Mouse (Mus musculus): Measurements from ENCODE around the gene Shroom1. TPM values are rescaled to one million over a fixed set of nuclear protein-coding genes. Genes with fewer than 3 reads are reported as not detected.
A peak's percentile ranks its signal among the peaks of the same experiment; 100 is the strongest.
"Not testable (repeated sequence)": the region's sequence is repeated elsewhere in the genome, so short reads cannot be mapped to it uniquely, and the experiment has no call there.

Gene Shroom1
- under 1 TPM; 0.49 to 0.81 TPM for total RNA-seq (2021)
- long read RNA-seq, experiment 1 = 0 reads
- long read RNA-seq, experiment 2, partial matches to known transcripts = 0 of 1 reads
- long read RNA-seq, experiment 2, other reads (novel, unspliced or antisense) = 1 of 1 reads

DNA sequence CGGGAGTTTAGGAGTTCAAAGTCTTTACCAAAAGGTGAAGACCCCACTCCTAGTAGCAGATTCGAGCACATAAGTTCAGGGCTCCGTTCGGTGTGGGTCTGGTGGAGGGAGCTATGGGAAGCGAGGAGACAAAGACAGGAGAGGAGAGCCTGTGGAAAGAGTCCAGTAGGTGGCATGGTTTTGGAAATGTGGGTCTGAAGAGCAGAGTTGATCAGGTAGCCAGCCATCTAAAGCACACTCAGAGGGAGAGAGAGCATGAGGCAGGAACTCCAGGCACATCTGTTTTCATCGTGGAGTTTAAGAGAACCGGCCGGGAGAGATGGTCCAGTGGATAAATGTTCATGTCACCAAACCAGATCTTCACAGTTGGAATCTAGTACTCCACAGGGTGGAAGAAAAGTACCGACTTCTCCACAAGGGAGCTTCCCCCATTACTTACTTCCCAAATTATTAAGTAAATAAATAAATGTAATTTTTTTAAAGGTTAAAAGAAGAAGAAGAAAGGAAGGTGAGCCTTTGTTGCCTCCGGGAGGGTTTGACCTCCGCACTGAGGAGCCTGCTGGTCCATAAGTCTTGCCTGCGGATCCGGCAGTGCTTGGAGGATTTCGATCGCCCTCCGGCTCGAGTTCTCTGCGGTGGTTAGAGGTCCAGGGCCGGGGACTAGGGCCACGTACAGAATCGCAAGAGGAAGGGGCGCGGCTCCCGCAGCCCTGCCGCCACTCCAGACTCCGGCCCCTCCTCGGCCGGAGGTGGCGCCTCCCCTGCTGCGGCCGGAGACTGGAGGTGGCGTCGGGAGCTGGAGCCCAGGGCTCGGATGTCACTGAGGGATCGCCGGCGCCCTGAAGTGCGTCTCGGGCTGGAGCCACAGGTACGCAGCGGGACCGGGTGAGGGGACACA, at the start of gene Shroom1, which contains the start of gene Gm10447:
Shroom1 (plus strand) TSS at position 732 of the 898 bp plus-strand sequence.
Gm10447 (minus strand) TSS at position 637 of the 898 bp plus-strand sequence.
- peak in 1 of 2 experiments; percentile 45 for DNase-seq (ENCODE audit: low spot score in 2 of 2)

DNA sequence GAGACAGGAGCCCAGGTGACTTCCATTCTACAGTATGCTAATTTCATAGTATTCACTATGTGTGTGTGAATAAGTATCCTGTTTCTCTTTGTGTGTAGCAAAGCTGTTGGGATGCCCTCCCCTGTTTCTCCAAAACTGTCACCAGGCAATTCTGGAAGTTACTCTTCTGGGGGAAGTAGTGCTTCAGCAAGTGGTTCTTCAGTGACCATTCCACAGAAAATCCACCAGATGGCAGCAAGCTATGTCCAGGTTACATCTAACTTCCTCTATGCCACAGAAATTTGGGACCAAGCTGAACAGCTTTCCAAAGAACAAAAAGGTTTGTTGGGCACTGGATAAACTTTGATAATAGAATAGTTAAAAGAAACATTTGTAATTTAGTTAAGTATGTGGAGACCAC, 45.3 kb upstream of the Shroom1 start:
- no peak for DNase-seq (ENCODE audit: low spot score in 2 of 2)

DNA sequence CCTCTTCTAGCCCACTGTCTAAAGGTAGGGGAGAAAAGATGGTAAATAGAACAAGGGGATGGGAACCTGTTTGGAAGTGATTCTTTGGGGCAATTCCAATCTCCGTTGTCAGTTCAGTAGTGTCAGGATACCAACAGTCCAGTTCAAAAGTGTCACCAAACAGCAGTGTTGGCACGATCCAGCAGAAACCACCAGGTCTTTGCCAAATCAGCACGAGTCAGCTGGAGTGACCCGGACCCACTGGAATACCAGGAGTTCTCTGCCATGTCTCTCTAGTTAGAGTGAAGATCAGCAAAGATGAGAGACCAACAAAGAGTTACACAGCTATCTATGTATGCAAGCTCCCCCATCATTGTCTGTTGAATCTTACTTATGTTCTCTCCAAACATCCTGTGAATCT, 43.1 kb upstream of the Shroom1 start:
- DNase-seq (ENCODE audit: low spot score in 2 of 2) = no peak

DNA sequence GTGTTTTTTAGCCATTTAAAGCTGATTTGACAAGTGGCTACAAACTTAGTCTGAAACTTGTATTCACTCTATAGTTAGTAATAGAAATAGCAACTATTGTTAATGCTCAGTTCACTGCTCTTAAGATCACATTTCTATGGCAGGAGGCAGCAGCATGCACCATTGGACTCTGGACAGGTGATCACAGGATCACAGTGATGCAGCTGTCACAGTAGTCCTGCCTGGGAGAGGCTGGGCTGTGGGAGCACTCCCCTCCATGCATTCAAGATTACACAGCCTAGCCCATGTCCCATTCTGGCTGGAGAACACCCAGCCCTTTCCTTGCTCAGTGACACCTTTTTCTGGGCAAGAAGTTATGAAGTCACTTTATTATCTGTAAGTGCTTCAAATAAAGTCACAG, 39.0 kb upstream of the Shroom1 start:
- no peak for DNase-seq (ENCODE audit: low spot score in 2 of 2)

DNA sequence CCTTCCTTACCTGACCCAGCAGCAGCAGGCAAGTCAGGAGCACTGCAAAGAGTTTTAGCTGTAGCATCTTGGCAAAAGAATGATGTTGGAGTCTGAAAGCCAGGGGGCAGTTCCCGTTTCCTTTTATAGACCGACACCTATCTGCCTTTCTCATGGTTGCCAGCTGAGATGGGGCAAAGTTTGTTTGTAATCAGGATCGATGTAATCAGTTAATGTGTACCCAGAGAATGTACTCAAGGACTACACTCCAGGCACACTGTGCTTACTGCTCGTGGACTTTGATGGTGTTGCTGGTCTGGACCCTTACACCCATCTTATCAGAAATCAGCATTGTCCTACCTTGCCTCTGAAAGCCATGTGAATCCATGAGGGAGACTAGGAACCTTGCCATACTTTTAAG, 34.0 kb upstream of the Shroom1 start, which contains the start of gene Leap2:
Leap2 (minus strand) TSS at position 135 of the 400 bp plus-strand sequence.
- DNase-seq (ENCODE audit: low spot score in 2 of 2) = no peak

DNA sequence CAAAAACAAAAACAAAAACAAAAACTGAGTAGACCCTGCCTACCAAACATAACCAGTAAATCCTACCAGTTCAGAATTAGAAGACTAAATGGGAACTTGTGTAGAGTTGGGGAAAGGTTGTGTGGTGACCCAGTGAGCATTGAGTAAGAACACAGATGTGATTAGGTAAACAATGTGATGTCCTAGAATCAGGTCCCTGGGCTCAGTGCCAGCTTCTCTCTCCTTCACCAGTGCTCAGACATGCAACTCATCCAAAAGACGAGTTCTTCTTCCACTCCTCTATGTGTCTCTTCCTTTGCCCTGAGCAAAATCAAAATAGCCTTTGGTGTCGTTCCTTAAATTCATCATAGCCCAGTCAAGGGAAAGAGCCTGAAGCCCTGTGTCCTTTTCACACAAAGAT, 32.2 kb upstream of the Shroom1 start:
- no peak for DNase-seq (ENCODE audit: low spot score in 2 of 2)

DNA sequence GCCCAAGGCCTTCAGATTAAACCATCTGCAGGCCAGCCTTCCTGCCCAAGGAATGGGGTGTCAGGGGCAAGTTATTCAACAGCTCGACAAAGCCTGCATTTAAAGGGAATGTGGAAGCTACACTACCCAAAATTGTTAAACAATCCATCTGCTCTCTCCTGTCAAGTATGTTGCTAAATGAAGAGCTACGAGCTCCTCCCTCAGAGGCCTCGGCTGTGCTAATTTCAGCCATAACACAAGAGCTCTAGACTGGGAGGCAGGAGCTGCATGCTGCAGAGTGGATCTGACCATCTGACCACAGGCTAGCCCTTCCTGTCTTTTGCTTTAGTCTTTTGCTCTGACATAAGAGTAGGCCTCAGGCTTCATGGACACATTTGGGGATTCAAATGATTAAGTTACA, 31.8 kb upstream of the Shroom1 start:
- DNase-seq (ENCODE audit: low spot score in 2 of 2) = no peak

DNA sequence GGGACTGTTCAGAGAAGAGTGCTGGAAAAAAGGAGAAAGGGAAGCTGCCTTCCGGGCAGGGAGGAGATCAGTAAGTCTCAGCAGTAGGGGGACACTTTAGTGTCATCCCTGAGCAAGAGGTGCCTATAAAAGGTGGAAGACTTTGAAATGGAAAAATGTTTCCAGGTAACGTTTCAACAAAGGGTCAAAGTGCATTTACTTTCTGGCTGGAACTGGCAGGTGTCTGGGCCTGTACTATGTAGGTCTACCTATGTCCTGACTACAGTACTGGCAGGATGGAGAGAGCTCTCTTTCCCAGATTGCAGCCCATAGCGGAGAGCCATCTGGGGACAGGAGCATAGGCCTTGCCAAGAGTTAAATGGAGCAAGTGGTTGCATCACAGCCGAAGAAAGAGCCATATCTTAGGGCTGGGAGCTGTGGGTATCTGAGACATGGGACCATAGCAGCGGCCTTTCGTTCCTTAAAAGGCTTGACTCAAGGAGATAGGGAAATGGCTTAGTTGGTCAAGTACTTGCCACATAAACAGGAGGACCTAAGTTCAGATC, 31.2 kb upstream of the Shroom1 start:
- no peak for DNase-seq (ENCODE audit: low spot score in 2 of 2)

DNA sequence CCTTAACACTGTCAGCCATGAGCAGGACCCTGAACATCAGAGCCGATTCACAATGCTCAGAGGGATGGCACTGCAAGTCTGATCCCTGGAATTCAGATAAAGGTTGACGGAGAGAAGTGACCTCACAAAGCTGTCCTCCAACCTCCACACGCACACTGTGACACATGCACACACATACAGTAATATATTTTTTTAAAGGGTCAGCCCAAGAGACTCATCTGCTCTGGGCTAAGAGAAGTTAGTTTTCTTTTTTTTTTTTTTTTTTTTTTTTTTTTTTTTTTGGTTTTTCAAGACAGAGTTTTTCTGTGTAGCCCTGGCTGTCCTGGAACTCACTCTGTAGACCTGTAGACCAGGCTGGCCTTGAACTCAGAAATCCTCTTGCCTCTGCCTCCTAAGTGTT, 30.1 kb upstream of the Shroom1 start:
- not testable (repeated sequence) for DNase-seq (ENCODE audit: low spot score in 2 of 2)

DNA sequence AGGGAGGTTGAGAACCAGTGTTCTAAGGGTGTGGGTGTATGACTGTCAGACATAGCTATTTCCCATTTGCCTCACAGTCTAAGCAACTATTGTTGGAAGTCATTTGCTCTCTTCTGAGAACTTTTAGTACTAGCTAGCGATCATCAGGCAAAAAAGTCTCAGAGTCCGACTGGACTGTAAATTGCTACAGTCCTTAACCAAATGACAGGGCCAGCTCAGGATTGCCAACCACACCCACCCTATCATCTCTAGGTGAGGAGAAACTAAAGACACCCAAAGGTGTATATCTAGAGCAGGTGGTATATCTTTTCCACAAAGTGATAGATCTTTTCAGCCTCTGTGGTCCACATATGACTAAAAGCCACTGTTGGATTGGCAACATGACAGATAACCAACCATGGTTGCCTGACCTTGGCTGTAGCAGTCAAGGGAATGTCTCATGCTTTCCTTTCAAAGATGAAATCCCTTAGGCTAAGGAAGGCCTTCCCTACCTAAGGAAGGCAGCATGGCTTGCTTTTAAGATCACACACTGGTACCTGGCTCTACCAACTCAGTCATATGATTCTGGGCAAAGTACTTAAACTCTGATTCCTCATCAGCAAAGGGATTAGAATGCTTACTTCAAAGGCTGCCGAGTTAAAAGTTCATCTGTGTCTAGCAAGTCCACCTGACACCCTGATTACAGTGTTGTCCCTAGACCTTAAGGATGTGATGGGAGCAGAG, 28.9 kb upstream of the Shroom1 start:
- no peak for DNase-seq (ENCODE audit: low spot score in 2 of 2)

DNA sequence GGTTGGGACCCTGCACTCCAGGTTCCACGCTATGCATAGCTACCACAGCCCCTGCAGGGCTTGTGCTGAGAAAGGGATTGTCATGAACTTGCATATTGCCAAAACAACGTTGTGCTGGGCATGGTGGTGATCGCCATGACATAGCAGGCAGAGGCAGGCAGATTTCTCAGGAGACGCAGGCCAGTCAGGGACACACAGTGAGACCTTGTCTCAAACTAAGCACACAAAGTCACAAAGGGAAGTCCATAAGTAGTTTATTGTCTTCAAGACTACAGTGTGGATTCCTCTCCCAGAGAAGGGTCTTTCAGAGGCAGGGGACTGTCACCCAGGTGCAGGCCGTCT, 28.3 kb upstream of the Shroom1 start:
- no peak for DNase-seq (ENCODE audit: low spot score in 2 of 2)

DNA sequence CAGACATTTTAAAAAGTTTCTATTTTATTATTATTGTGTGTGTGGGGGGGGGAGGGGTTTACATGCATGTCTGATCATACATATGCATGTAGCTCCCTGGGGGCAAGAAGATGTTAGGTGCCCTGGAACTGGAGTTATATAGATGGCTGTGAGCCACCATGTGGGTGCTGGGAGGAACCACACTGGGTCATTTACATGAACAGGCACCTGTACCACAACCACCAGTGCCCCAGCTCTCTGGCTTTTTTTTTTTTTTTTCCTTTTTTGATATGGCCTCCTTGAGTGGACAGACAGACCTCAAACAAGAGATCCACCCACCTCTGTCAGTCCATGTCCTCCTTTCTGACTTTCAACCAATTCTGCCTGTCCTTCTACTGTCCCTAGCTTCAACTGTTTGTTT, 27.8 kb upstream of the Shroom1 start:
- DNase-seq (ENCODE audit: low spot score in 2 of 2) = no peak

DNA sequence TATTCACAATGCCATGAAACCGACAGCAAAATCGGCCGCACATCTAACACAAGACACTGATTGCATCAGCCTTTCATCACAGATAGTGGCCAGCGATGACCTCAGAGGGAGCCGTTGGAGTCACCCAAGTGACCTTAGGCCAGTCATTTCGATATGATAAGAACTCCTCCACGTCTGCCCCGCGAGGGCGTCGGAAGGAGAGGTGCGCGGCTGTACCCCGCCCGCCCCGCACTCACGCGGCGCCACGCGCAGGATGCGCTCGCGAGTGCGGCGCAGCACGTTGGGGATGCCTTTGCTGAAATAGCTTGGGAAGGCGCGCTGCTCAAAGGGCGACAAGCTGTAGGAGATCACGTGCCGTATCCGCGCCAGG, 26.7 kb upstream of the Shroom1 start:
- no peak for DNase-seq (ENCODE audit: low spot score in 2 of 2)

DNA sequence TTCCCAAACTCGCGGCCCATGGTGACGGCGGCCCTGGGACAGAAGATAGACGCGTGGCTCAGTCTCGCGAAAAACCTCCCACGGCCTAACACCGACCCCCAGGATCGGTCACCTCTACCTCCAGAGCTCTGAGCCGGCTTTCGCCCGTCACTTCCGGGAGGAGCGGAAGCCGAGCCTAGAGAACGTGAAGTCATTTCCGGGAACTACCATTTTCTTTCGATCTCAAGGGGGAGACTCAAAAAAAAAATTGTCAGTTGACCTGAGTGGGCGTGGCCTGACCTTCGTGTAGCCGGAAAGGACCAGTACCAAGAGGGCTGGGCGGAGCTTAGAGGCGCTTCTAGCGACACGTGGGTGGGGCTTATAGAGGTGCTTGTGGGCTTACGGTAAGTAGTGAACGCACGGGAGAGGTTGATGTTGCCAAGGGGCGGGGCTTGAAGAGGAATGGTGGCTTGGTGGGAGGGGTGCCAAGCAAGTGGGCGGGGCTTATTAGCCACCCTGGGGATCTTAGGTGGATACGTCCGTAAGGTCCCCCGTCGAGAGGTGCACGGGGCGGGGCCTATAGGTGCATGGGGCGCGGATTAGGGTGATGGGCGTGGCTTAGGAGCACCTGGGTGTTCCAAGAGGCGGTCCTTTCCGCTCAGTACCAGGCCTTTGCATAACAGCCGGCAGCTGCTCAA, 26.2 kb upstream of the Shroom1 start, which contains the start of the genes Uqcrq and Gdf9:
Uqcrq (minus strand) TSS at position 162 of the 677 bp plus-strand sequence.
Gdf9 (plus strand) TSS at position 354 of the 677 bp plus-strand sequence.
- peak; percentile 76 to 94 for DNase-seq (ENCODE audit: low spot score in 2 of 2)

DNA sequence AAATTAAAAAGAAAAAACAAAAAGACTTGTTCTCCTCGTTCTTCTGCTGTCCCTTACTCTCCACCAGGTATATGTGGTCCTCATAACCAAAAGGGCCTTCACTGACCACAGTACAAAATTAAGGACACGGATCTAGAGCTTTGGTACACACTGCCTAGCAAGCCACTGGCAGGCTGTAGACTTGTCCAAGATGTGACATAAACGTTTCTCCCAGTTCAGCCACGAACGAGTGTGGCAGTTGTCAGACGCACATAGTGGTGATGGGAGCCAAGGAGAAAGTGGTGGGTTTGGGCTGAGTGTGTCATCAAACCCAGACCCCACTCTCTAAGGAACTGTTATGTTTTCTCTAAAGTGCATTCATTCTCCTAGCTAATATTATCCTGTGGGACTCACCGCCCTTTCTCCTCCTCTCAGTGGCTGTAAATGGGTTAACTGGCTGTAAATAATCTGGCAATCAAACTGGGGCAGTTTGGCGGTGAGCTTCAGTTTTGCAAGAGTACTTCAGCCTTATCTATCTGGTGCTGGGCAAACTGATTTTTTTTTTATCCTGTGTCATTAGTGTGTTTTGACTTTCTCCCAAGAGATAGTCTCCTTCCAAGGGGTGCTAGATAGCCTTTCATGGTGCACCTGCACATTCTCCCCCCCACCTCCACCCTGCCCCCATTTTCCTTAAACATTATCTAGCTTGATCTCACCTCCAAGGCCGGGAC, 25.5 kb upstream of the Shroom1 start:
- no peak for DNase-seq (ENCODE audit: low spot score in 2 of 2)

DNA sequence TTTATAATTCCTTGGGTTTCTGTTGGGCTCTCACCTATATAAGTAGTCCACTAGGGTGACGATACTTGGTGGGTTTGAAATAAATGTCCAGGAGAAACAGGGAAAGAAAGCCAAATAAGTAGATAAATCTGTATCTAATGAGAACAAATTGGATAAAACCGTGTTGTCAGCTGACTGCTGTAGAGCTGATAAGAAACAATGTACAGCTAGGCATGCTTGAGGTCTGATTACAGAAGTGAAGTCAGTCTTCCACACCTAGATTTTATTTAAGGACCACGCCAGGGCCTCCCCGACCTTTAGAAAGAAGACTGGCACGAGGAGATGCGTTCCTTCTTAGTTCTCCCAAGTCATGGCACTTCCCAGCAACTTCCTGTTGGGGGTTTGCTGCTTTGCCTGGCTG, 23.9 kb upstream of the Shroom1 start:
- DNase-seq (ENCODE audit: low spot score in 2 of 2) = no peak

DNA sequence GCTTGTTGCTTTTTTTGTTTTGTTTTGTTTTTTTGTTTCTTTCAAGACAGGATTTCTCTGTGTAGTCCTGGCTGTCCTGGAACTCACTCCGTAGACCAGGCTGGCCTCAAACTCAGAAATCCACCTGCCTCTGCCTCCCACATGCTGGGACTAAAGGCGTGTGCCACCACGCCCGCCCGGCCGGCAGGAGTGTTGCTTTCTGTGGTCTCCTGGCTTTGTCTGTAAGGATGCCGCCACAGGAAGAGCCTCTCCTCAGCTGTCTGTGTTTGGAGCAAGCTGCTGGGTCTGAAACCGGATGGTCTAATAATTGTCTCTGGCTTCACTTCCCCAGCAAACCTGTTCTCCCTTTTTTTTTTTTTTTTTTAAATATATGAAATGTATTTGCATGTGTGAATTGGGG, 21.5 kb upstream of the Shroom1 start:
- no peak for DNase-seq (ENCODE audit: low spot score in 2 of 2)

DNA sequence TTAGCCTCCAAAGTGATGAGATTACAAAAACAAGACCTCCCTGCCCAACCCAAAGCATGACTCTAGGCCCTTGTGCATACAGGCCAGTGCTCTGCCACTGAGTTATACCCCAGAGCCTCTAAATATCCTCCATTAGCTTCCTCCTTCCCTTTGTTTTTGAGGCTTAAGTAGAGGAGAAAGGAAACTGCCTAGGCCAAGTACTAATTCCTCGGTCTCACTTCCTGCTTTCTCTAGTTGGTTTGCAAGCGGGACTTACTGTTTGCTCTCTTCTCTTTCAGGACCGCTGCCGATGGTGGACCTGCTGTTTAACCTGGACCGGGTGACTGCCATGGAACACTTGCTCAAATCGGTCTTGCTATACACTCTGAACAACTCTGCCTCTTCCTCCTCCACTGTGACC, 20.7 kb upstream of the Shroom1 start:
- DNase-seq (ENCODE audit: low spot score in 2 of 2) = no peak

DNA sequence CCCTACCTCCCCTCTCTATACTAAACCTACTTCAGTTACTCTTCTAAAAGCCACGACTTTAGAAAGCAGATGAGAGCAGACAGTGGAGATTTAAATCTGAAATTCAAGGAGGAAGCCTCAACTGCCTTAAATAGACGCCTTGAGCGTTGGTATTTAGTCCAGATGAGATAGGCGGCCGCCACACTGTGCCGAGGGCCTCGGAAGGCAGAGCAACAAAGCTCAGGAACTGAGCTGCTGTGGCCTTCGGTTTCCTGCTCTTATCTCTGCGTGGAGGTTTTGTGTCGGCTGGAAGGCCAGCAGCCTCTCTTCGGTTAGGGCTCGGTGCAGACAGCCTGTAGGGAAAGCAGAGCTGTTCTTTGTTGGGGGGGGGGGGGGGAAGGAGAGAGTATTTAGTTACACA, 15.1 kb upstream of the Shroom1 start:
- no peak for DNase-seq (ENCODE audit: low spot score in 2 of 2)

DNA sequence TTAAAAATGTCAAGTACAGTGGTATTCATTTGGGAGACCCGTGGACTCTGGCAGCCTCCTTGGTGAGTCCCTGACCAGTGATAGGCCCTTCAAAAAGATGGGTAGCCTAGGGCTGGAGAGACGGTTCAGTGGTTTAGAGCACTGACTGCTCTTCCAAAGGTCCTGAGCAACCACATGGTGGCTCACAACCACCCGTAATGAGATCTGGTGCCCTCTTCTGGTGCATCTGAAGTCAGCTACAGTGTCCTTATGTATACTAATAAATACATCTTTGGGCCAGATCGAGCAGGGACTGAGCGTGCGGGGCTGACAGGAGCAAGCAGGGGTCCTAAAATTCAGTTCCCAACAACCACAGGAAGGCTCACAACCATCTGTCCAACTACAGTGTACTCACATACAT, 13.1 kb upstream of the Shroom1 start:
- DNase-seq (ENCODE audit: low spot score in 2 of 2) = peak in 1 of 2 experiments; percentile 16

Measured in gastrocnemius, postnatal 4 days (tissue).